Mouse (Mus musculus): ENCODE measurements around the gene 0610040J01Rik. TPM values are rescaled to one million over a fixed set of nuclear protein-coding genes. Genes with fewer than 3 reads are reported as not detected.
"Not testable (repeated sequence)": the region's sequence is repeated elsewhere in the genome, so short reads cannot be mapped to it uniquely, and the experiment has no call there.

Gene 0610040J01Rik
- polyA plus RNA-seq, 1 experiment: 7.0 TPM

DNA sequence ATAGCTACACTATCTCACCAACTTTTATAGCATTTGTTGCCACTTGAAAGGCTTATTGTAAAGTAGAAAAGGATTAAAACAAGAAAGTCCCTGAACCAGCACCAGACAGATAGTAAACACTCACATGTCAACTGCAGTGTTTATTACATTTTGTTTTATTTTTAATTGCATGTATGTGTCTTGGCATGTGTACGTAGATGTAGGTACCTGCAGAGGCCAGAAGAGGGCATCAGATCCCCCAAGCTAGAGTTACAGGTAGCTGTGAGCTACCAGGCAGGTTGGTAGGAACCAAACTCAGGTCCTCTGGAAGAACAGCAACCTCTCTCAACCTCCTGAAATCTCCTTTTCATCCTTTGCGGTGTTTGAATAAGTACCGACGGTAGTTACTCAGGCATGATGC is 74.9 kb downstream of the 0610040J01Rik start:
- no peaks in the 10 kb centered on the region for H3K4me1 ChIP-seq (ENCODE audit: control insufficient read depth, insufficient read depth, low read length)
- TF ChIP-seq POLR2A (IDR thresholded peaks at IDR 0.05; ENCODE audit: extremely low read depth, insufficient read depth, low read length): no peak
- 0 out of 2 replicates have a peak, but pooled peaks have one; percentile 8 for TF ChIP-seq CTCF (IDR thresholded peaks at IDR 0.05; ENCODE audit: extremely low read depth, insufficient read depth, low read length)
- H3K27ac ChIP-seq (ENCODE audit: insufficient read depth, low read length): no peak overlapping the region
- H3K4me3 ChIP-seq (ENCODE audit: insufficient read depth, low read length): no peak overlapping the region

DNA sequence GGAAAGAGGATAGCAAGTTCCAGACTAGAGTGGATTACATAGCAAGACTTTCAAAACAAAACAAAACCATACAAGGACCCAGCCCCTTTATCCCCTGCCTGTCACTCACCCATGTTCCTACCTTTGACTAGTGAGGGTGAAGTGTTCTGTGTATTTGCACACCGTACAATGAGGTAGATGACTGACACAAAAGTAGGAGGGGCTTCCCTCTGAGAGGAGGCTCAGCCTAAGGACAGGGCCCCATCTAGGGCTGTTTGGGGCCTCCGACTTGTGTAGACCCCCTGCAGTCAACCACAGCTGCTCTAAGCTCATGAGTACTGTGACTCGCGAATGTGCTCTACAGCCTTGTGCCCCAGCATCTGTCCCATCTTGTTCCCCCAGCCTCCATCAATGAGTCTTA is 79.1 kb downstream of the 0610040J01Rik start:
- no peaks in the 10 kb centered on the region for H3K4me1 ChIP-seq (ENCODE audit: control insufficient read depth, insufficient read depth, low read length)
- TF ChIP-seq CTCF (IDR thresholded peaks at IDR 0.05; ENCODE audit: extremely low read depth, insufficient read depth, low read length) (no peak), POLR2A (IDR thresholded peaks at IDR 0.05; ENCODE audit: extremely low read depth, insufficient read depth, low read length) (no peak)

DNA sequence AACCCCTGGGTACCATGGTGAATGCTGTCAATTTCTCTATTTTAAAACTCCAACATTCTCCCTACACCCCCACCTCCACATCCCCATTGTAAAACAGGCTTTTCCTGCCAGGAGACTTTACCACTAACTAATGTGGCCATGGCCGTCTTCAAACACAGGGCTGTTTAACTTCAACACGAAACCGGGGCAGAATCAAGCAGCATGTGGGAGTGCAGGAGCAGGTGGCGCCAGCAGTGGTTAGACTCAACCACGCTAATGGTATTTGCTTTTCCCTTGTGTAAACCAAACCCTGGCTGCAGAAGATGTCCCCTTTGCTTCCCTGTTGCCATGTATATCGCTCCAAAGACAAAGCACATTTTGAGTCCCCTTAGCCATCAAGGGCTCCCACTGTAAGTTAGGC is 79.7 kb downstream of the 0610040J01Rik start:
- Histone ChIP-seq H3K4me1 (ENCODE audit: control insufficient read depth, insufficient read depth, low read length) (no peaks in the 10 kb centered on the region), H3K4me3 (ENCODE audit: insufficient read depth, low read length) (no peak overlapping the region), H3K27ac (ENCODE audit: insufficient read depth, low read length) (no peak overlapping the region)
- no peak for TF ChIP-seq CTCF (IDR thresholded peaks at IDR 0.05; ENCODE audit: extremely low read depth, insufficient read depth, low read length)
- no peak for TF ChIP-seq POLR2A (IDR thresholded peaks at IDR 0.05; ENCODE audit: extremely low read depth, insufficient read depth, low read length)

More for the DNA sequence above, 79.1 kb downstream of the 0610040J01Rik start:
- Histone ChIP-seq H3K4me3 (ENCODE audit: insufficient read depth, low read length) (no peak overlapping the region), H3K27ac (ENCODE audit: insufficient read depth, low read length) (no peak overlapping the region)

DNA sequence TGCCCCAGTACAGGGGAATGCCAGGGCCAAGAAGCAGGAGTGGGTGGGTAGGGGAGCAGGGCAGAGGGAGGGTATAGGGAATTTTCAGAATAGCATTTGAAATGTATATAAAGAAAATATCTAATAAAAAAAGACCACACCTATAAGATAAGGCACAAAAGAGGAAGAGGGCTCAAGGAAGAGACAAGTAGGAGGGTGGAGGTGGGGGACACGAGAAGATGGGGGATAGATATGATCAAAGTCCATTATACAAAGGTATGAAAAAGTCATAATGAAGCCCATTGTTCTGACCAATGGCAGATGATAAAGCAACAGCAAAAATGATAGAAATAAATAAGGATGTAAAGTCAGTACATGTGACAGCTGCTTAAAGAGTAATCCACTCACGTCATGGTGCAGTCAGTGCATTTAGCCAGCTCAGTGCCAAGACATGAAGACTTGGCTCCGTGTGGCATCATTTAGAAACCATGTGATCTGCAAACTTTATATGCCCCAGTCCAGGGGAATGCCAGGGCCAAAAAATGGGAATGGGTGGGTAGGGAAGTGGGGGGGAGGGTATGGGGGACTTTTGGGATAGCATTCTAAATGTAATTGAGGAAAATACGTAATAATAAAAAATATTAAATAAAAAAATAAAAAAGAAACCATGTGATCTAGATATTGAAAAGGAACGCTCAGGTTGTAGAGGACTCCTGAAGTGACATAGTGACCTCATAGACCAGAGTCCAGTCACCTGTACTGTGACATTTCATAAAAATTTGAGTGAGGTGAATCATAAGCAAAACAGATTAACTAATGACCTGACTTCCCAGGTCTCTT is 85.0 kb downstream of the 0610040J01Rik start:
- not testable (repeated sequence) for H3K4me1 ChIP-seq (ENCODE audit: control insufficient read depth, insufficient read depth, low read length); H3K27ac ChIP-seq (ENCODE audit: insufficient read depth, low read length); H3K4me3 ChIP-seq (ENCODE audit: insufficient read depth, low read length)

DNA sequence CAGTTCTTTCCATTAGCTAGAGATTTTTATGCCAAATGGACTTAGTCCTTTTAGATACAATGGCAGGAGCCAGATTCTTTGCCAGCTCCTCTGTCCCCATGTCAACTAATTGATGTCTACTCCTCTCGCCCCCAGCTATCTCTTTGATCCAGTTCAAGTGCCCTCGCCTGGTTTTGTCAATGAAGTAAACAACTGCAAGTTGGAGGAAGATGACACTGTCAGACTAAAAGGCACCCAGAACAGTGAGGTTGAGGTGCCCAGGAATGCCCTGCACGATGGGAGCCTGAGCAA is 85.6 kb downstream of the 0610040J01Rik start:
- no peaks in the 10 kb centered on the region for H3K4me1 ChIP-seq (ENCODE audit: control insufficient read depth, insufficient read depth, low read length)
- no peak overlapping the region for H3K27ac ChIP-seq (ENCODE audit: insufficient read depth, low read length)
- no peak overlapping the region for H3K4me3 ChIP-seq (ENCODE audit: insufficient read depth, low read length)
- TF ChIP-seq POLR2A (IDR thresholded peaks at IDR 0.05; ENCODE audit: extremely low read depth, insufficient read depth, low read length) (no peak), CTCF (IDR thresholded peaks at IDR 0.05; ENCODE audit: extremely low read depth, insufficient read depth, low read length) (no peak)

DNA sequence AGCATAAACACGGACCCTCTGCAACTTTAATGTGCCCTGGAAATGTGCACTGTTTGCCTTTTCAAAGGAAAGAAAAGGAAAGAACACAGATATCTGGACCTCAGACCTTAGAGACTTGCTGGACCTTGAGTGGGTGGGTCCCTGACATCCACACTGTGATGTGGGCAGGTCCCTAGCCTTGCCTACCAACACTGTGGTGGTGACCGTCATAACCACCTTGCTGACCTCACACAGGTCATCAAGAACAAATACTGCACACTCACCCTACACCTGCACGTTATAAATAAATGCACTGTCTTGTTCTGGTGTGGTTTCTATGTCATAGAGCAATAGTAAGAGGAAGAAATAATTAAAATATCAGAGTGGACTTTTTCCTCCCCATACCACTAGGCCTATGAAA is 91.2 kb downstream of the 0610040J01Rik start:
- TF ChIP-seq CTCF (IDR thresholded peaks at IDR 0.05; ENCODE audit: extremely low read depth, insufficient read depth, low read length): no peak
- TF ChIP-seq POLR2A (IDR thresholded peaks at IDR 0.05; ENCODE audit: extremely low read depth, insufficient read depth, low read length): no peak
- no peaks in the 10 kb centered on the region for H3K4me1 ChIP-seq (ENCODE audit: control insufficient read depth, insufficient read depth, low read length)
- H3K27ac ChIP-seq (ENCODE audit: insufficient read depth, low read length): no peak overlapping the region
- H3K4me3 ChIP-seq (ENCODE audit: insufficient read depth, low read length): no peak overlapping the region

DNA sequence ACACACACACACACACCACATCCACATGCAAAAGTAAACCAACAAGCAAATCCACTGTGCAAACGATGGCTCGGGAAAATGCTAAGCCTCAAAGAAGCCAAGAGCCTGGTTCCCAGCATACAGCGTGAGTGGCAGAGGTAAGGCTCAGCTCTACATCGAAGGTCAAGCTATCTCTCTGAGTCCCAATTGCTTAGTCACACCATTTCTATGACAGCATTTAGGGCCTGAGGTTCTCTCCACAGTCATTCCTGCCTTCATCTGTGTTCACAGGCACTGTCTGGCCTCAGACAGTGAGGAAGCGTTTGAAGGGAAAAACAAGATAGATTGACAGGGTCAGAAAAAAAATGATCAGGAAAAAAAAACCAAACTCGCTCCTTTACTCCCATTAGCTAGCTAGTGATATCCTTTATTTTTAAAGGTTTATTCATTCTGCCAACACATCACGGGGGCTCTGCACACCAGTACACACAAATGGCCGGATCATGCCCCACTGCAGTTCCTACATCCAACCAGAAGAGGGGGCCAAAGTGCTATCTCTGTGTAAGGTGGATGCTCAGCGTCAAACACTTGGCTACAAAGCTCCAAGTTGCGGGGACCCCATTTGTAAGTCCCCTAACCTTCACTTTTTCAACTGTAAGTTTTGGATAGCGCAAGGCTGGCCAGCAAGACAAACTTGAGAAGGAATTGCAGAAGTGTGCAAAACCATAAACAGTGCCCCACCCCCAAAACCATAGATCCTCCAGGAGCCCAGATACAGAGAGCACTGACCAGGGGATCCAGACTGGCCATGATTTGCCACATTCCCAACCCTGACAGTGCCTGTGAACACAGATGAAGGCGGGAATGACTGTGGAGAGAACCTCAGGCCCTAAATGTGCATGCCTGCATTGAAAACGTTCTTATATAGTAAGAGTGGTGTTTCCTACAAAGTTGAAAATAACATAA is 94.3 kb downstream of the 0610040J01Rik start:
- TF ChIP-seq POLR2A (IDR thresholded peaks at IDR 0.05; ENCODE audit: extremely low read depth, insufficient read depth, low read length) (no peak), CTCF (IDR thresholded peaks at IDR 0.05; ENCODE audit: extremely low read depth, insufficient read depth, low read length) (peak; percentile 97)
- Histone ChIP-seq H3K4me1 (ENCODE audit: control insufficient read depth, insufficient read depth, low read length) (no peaks in the 10 kb centered on the region), H3K4me3 (ENCODE audit: insufficient read depth, low read length) (no peak overlapping the region), H3K27ac (ENCODE audit: insufficient read depth, low read length) (no peak overlapping the region)

DNA sequence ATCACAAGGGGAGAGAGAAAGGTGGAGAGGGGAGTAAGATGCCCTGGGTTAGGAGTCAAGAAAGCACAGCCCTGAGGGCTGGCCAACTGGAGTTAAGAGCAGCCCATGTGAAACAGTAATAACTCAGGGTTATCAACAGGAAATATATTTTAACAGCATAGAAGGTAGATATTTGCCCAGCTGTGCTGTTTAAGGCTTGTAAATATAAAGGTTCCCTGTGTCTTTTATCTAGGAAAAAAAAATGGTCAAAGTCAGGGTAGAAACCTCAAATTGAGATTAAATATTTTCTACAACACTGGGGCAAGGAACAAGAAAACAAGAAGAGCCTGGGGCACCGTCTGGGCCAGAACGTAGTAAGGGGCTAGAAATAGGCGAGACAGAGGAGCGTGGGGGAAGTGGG is 95.3 kb downstream of the 0610040J01Rik start:
- H3K27ac ChIP-seq (ENCODE audit: insufficient read depth, low read length): no peak overlapping the region
- TF ChIP-seq CTCF (IDR thresholded peaks at IDR 0.05; ENCODE audit: extremely low read depth, insufficient read depth, low read length): no peak
- TF ChIP-seq POLR2A (IDR thresholded peaks at IDR 0.05; ENCODE audit: extremely low read depth, insufficient read depth, low read length): no peak
- H3K4me1 ChIP-seq (ENCODE audit: control insufficient read depth, insufficient read depth, low read length): no peaks in the 10 kb centered on the region

DNA sequence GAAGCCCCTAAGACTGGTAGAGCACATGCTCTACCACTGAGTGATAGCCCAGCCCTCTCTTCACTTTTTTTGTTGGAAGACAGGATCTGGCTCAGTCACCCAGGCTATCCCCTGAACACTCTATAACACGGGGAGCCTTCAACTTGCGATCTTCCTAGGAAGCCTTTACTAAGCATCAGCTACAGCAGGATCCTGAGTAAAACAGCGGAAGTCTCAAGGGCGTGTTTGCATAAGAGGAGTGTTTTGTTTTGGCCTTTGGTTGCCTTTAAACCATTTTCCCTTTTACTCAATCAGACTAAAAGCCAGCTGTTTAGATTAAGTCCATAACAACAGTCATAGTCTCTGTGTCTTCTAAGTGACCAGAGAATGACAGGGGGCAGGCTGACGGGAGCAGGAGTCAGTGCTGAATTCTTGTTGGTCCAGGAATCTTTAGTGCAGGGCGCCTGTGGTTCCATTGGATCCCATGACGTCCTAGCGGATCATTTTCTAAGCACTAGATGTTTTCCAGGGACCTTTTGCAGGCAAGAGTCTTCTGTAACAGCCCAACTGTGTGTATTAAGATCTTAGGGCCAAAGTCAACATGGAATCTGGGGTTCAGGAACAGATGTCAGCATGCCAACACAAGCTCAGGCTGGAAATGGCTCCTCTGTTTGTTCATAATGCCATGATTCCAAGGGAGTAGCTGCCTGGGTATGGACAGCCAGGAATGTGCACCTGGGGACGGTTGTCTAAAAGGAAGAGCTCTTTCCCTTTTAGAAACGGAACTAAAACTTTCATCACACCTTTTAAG is 98.2 kb downstream of the 0610040J01Rik start:
- TF ChIP-seq CTCF (IDR thresholded peaks at IDR 0.05; ENCODE audit: extremely low read depth, insufficient read depth, low read length): no peak
- TF ChIP-seq POLR2A (IDR thresholded peaks at IDR 0.05; ENCODE audit: extremely low read depth, insufficient read depth, low read length): no peak
- no peak overlapping the region for H3K27ac ChIP-seq (ENCODE audit: insufficient read depth, low read length)
- H3K4me3 ChIP-seq (ENCODE audit: insufficient read depth, low read length): no peak overlapping the region
- no peaks in the 10 kb centered on the region for H3K4me1 ChIP-seq (ENCODE audit: control insufficient read depth, insufficient read depth, low read length)

More for the DNA sequence above, 95.3 kb downstream of the 0610040J01Rik start:
- H3K4me3 ChIP-seq (ENCODE audit: insufficient read depth, low read length): no peak overlapping the region

Data from cortical plate, adult 2 months (tissue).